Mouse (Mus musculus): ENCODE data around the gene Hist1h3d. TPM values are rescaled to one million over a fixed set of nuclear protein-coding genes. Genes with fewer than 3 reads are reported as not detected.
"Not testable (repeated sequence)": the region's sequence is repeated elsewhere in the genome, so short reads cannot be mapped to it uniquely, and the experiment has no call there.

Hist1h3d gene
- polyA plus RNA-seq, 1 experiment from 2014 or later = 2.2 TPM

DNA sequence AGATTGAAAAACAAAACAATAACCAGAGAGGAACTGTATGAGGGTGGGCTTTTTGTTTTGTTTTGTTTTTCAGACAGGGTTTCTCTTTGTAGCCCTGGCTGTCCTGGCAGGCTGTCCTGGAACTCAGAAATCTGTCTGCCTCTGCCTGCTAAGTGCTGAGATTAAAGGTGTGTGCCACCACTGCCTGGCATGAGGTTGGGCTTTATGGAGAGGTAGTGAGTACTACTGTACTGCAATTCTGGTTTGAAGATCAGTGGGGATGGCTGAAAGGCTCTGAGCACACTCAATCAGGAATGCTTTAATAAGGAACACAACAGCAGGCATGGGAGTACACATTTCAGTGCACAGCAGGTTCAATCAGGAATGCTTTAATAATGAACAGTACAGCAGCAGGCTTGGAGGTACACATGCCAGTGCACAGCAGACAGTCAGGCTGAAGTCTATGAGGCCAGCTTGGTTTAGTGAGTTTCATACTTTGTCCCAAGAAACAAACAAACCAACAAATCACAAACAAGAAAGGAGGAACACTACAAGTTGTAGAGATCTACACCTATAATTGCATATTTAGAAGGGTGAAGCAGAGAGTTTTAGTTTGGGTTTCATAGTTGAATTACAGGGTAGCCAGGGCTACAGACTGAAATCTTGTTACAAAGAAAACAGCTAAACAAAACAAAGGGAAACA lies 8.0 kb downstream of the Hist1h3d start:
- Histone ChIP-seq H3K9me3 (ENCODE audit: control insufficient read depth, low read length) (no peaks in the 10 kb centered on the region), H3K36me3 (ENCODE audit: control insufficient read depth, insufficient read depth) (no peaks in the 10 kb centered on the region), H3K4me3 (replicated peaks; ENCODE audit: low read length) (no peak overlapping the region), H3K27ac (ENCODE audit: low read length) (peak overlapping the region; percentile 3; the same call in 1 of the 2 replicates), H3K27me3 (replicated peaks; ENCODE audit: control insufficient read depth, insufficient read depth, low read length) (no peaks in the 10 kb centered on the region), H3K9ac (replicated peaks; ENCODE audit: low read depth, low read length) (no peak overlapping the region), H3K4me1 (replicated peaks; ENCODE audit: control insufficient read depth, insufficient read depth, low read length) (peaks cover 33% of the 10 kb centered on the region), H3K4me2 (ENCODE audit: low read length) (no peak overlapping the region)
- no peak for ATAC-seq

DNA sequence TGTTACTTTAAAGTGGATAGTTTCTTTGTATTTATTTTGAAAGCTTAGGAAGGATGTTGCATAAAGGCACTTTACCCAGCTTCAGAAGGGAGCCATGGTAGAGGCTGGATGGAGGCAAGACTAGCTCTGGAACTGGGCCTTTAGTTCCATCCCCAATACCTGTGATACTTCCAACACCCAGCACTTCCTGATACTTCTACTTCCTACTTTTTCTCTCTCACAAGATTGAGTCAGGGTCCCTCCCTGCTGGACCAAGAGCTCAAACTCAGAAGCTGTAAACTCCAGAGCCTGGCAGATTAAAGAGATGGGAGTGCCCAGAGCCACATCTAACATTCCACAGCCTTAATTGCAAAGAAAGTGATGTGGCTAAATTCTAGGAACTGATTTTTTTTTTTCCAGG lies 8.8 kb downstream of the Hist1h3d start:
- peak overlapping the region; percentile 98 for H3K27ac ChIP-seq (ENCODE audit: low read length)
- no peaks in the 10 kb centered on the region for H3K27me3 ChIP-seq (replicated peaks; ENCODE audit: control insufficient read depth, insufficient read depth, low read length)
- H3K4me2 ChIP-seq (ENCODE audit: low read length) = peak overlapping the region; percentile 60
- H3K4me1 ChIP-seq (replicated peaks; ENCODE audit: control insufficient read depth, insufficient read depth, low read length) = peaks cover 33% of the 10 kb centered on the region
- ATAC-seq = no peak
- H3K36me3 ChIP-seq (ENCODE audit: control insufficient read depth, insufficient read depth) = no peaks in the 10 kb centered on the region
- no peaks in the 10 kb centered on the region for H3K9me3 ChIP-seq (ENCODE audit: control insufficient read depth, low read length)
- H3K9ac ChIP-seq (replicated peaks; ENCODE audit: low read depth, low read length) = peak overlapping the region; percentile 67
- peak overlapping the region; percentile 49 for H3K4me3 ChIP-seq (replicated peaks; ENCODE audit: low read length)

- peaks cover 33% of the 10 kb centered on the region for H3K4me1 ChIP-seq (replicated peaks; ENCODE audit: control insufficient read depth, insufficient read depth, low read length)
- peak overlapping the region; percentile 60 for H3K4me2 ChIP-seq (ENCODE audit: low read length)
- peak overlapping the region; percentile 49 for H3K4me3 ChIP-seq (replicated peaks; ENCODE audit: low read length)
- peak overlapping the region; percentile 98 for H3K27ac ChIP-seq (ENCODE audit: low read length)
- 0% methylated on average over 21 of the region's 21 CpGs for WGBS
- H3K27me3 ChIP-seq (replicated peaks; ENCODE audit: control insufficient read depth, insufficient read depth, low read length) = no peaks in the 10 kb centered on the region
- H3K36me3 ChIP-seq (ENCODE audit: control insufficient read depth, insufficient read depth) = no peaks in the 10 kb centered on the region
- peak; percentile 11 for ATAC-seq
- peak overlapping the region; percentile 67 for H3K9ac ChIP-seq (replicated peaks; ENCODE audit: low read depth, low read length)
- no peaks in the 10 kb centered on the region for H3K9me3 ChIP-seq (ENCODE audit: control insufficient read depth, low read length)
Measured at GRCm38 (mm10) chr13:23585029-23585441, 9.5 kb downstream of the Hist1h3d start.

DNA sequence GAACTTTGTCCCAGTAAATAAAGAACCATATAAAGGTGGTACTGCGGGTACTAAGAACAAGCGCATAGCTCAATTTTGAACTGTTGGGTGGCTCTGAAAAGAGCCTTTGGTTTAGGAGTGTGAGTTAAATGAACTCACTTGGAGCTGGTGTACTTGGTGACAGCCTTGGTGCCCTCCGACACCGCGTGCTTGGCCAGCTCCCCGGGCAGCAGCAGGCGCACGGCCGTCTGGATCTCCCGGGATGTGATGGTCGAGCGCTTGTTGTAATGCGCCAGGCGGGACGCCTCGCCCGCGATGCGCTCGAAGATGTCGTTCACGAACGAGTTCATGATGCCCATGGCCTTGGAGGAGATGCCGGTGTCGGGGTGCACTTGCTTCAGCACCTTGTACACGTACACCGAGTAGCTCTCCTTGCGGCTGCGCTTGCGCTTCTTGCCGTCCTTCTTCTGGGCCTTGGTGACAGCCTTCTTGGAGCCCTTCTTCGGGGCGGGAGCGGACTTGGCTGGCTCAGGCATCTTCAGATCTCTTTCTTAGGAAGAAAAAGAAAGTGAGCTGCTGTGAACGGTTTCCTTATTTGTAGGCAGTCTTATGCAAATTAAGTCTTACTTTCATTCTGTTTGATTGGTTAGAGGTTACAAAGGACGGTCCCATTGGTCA lies 10.0 kb downstream of the Hist1h3d start:
- H3K36me3 ChIP-seq (ENCODE audit: control insufficient read depth, insufficient read depth); H3K27me3 ChIP-seq (replicated peaks; ENCODE audit: control insufficient read depth, insufficient read depth, low read length); H3K9me3 ChIP-seq (ENCODE audit: control insufficient read depth, low read length): not testable (repeated sequence)
- under 1% methylated on average over 30 of the region's 36 CpGs for WGBS
- H3K4me1 ChIP-seq (replicated peaks; ENCODE audit: control insufficient read depth, insufficient read depth, low read length) = peaks cover 33% of the 10 kb centered on the region
- H3K4me3 ChIP-seq (replicated peaks; ENCODE audit: low read length) = peak overlapping the region; percentile 49
- peak overlapping the region; percentile 60 for H3K4me2 ChIP-seq (ENCODE audit: low read length)
- peak overlapping the region; percentile 98 for H3K27ac ChIP-seq (ENCODE audit: low read length)
- H3K9ac ChIP-seq (replicated peaks; ENCODE audit: low read depth, low read length) = peak overlapping the region; percentile 67
- ATAC-seq = peak; percentile 87

DNA sequence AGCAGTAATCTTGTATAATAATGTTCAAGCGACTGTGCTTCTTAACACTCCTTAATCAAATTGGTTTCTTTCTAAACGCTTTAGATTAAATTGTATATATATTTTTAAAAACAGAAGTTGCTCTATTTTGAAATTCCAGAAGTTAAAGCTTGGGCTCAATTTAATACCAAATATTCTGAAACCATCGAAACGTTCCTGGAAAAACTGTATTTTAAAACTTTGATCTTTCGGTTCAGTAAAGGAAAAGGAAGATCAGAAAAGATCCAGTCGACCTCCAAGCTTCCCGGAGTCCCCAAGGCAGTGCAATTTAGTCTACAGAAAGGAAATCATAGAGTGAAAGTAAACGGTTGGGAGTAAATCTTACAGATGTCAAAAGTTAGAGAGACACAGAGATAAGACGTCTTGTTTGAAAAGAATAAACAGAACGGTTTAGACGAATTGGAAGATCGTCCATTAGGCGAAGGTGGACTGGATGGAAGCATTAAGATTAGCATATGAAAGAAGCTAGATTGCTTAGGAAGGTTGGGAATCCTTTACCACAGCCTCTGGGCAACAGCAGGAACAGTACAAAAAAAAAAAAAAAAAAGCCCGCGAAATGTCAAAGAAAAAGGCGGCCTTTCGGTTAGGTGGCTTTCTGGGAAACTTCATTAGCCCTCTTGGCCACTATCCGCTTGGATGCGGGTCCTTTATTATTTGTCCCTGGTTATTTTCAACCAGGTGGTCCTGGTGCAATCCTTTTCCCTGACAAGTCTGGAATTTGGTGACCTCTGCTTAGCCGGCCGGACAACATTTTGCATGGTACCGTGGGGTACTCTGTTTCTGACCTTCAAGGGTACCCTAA lies 10.8 kb downstream of the Hist1h3d start:
- peak overlapping the region; percentile 39 for H3K4me3 ChIP-seq (replicated peaks; ENCODE audit: low read length)
- no peaks in the 10 kb centered on the region for H3K9me3 ChIP-seq (ENCODE audit: control insufficient read depth, low read length)
- no peaks in the 10 kb centered on the region for H3K27me3 ChIP-seq (replicated peaks; ENCODE audit: control insufficient read depth, insufficient read depth, low read length)
- under 1% methylated on average over 22 of the region's 22 CpGs for WGBS
- no peak for ATAC-seq
- H3K9ac ChIP-seq (replicated peaks; ENCODE audit: low read depth, low read length) = peak overlapping the region; percentile 52
- H3K27ac ChIP-seq (ENCODE audit: low read length) = peak overlapping the region; percentile 93
- peaks cover 33% of the 10 kb centered on the region for H3K4me1 ChIP-seq (replicated peaks; ENCODE audit: control insufficient read depth, insufficient read depth, low read length)
- peak overlapping the region; percentile 77 for H3K4me2 ChIP-seq (ENCODE audit: low read length)
- H3K36me3 ChIP-seq (ENCODE audit: control insufficient read depth, insufficient read depth) = no peaks in the 10 kb centered on the region

DNA sequence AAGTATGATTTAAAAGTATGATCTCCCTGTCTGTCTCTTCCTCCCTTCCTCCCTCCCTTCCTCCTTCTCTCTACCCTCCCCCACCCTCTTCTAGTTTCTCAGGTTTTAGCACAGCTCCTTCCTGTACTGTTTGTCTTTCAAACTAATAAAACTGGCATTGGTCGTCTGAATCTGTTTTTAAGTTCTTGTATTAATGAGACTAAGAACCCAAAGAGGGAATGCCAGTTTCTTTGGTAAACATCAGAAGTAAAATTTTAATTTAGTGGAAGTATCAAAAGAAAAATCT lies 11.3 kb downstream of the Hist1h3d start:
- Histone ChIP-seq H3K9ac (replicated peaks; ENCODE audit: low read depth, low read length) (peak overlapping the region; percentile 52), H3K27ac (ENCODE audit: low read length) (peak overlapping the region; percentile 93), H3K36me3 (ENCODE audit: control insufficient read depth, insufficient read depth) (no peaks in the 10 kb centered on the region), H3K4me2 (ENCODE audit: low read length) (peak overlapping the region; percentile 77), H3K4me1 (replicated peaks; ENCODE audit: control insufficient read depth, insufficient read depth, low read length) (peaks cover 32% of the 10 kb centered on the region), H3K9me3 (ENCODE audit: control insufficient read depth, low read length) (no peaks in the 10 kb centered on the region), H3K27me3 (replicated peaks; ENCODE audit: control insufficient read depth, insufficient read depth, low read length) (no peaks in the 10 kb centered on the region), H3K4me3 (replicated peaks; ENCODE audit: low read length) (peak overlapping the region; percentile 39)
- ATAC-seq = no peak
- 3% methylated on average over 1 of the region's 1 CpGs for WGBS

- peaks cover 7% of the 10 kb centered on the region for H3K4me1 ChIP-seq (replicated peaks; ENCODE audit: control insufficient read depth, insufficient read depth, low read length)
- no peak overlapping the region for H3K9ac ChIP-seq (replicated peaks; ENCODE audit: low read depth, low read length)
- 94% methylated on average over 7 of the region's 7 CpGs for WGBS
- ATAC-seq = no peak
- no peaks in the 10 kb centered on the region for H3K9me3 ChIP-seq (ENCODE audit: control insufficient read depth, low read length)
- H3K4me2 ChIP-seq (ENCODE audit: low read length) = no peak overlapping the region
- H3K4me3 ChIP-seq (replicated peaks; ENCODE audit: low read length) = no peak overlapping the region
- H3K36me3 ChIP-seq (ENCODE audit: control insufficient read depth, insufficient read depth) = no peaks in the 10 kb centered on the region
- no peaks in the 10 kb centered on the region for H3K27me3 ChIP-seq (replicated peaks; ENCODE audit: control insufficient read depth, insufficient read depth, low read length)
- no peak overlapping the region for H3K27ac ChIP-seq (ENCODE audit: low read length)
Measured at GRCm38 (mm10) chr13:23591206-23591605, 15.6 kb downstream of the Hist1h3d start.

- not testable (repeated sequence) for H3K9ac ChIP-seq (replicated peaks; ENCODE audit: low read depth, low read length); H3K36me3 ChIP-seq (ENCODE audit: control insufficient read depth, insufficient read depth); H3K4me1 ChIP-seq (replicated peaks; ENCODE audit: control insufficient read depth, insufficient read depth, low read length); ATAC-seq; H3K27ac ChIP-seq (ENCODE audit: low read length); H3K4me3 ChIP-seq (replicated peaks; ENCODE audit: low read length); H3K9me3 ChIP-seq (ENCODE audit: control insufficient read depth, low read length); H3K27me3 ChIP-seq (replicated peaks; ENCODE audit: control insufficient read depth, insufficient read depth, low read length); H3K4me2 ChIP-seq (ENCODE audit: low read length)
- WGBS = 95% methylated on average over 7 of the region's 7 CpGs
Measured at GRCm38 (mm10) chr13:23591886-23592285, 16.3 kb downstream of the Hist1h3d start.

DNA sequence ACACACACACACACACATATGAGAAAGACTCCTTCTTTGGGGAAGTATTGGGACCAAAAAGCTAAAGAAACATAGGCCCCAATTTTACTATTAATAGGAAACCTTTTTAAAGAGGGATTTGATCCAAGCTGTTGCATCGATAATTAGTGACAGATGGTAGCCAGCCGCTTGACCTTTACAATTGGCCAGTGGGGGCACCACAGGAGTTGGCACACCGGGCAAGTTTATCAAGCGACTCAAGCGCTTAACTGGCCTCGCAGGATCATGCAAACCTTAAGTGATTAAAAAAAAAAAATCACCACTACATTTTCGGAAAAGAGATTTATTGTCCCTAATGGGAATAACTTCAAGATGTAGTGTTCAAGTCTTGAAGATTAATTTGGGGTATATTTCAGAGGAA lies 17.1 kb downstream of the Hist1h3d start:
- H3K36me3 ChIP-seq (ENCODE audit: control insufficient read depth, insufficient read depth) = no peaks in the 10 kb centered on the region
- WGBS = 92% methylated on average over 7 of the region's 7 CpGs
- H3K4me3 ChIP-seq (replicated peaks; ENCODE audit: low read length) = no peak overlapping the region
- ATAC-seq = no peak
- no peaks in the 10 kb centered on the region for H3K4me1 ChIP-seq (replicated peaks; ENCODE audit: control insufficient read depth, insufficient read depth, low read length)
- H3K27me3 ChIP-seq (replicated peaks; ENCODE audit: control insufficient read depth, insufficient read depth, low read length) = no peaks in the 10 kb centered on the region
- H3K9ac ChIP-seq (replicated peaks; ENCODE audit: low read depth, low read length) = no peak overlapping the region
- no peaks in the 10 kb centered on the region for H3K9me3 ChIP-seq (ENCODE audit: control insufficient read depth, low read length)
- no peak overlapping the region for H3K4me2 ChIP-seq (ENCODE audit: low read length)
- H3K27ac ChIP-seq (ENCODE audit: low read length) = no peak overlapping the region
